Mouse (Mus musculus) layer of hippocampus, adult 2 months (tissue): ENCODE data around the gene Elf5. TPM values are rescaled to one million over a fixed set of nuclear protein-coding genes. Genes with fewer than 3 reads are reported as not detected.

Experiments
- DNase-seq, 2 experiments: peaks; one replicate each; pipeline ENCODE4 v3.0.0; 2022; ENCODE audit warnings: low spot score in 2 of 2
- H3K27ac ChIP-seq: fragments of 200-600 bp; 2 replicates; pipeline ENCODE4 v1.8.1; 2022
- H3K4me3 ChIP-seq: fragments of 200-600 bp; 2 replicates; pipeline ENCODE4 v1.8.1; 2022; ENCODE audit warnings: mild to moderate bottlenecking
- CTCF ChIP-seq: fragments of 200-600 bp; conservative IDR thresholded peaks from 2 replicates; pipeline ENCODE4 v1.8.1; 2022; ENCODE audit warnings: antibody characterized with exemption, mild to moderate bottlenecking, moderate library complexity
- total RNA-seq, 2 experiments: library from RNA; stranded (reverse); gene quantifications; 2 replicates each; pipeline ENCODE4 v1.2.3; 2021

The Elf5 gene
- total RNA-seq, 2 experiments from 2014 or later, result 1.1 to 1.4 TPM

GRCm38 (mm10) chr2:103415774-103416173 lies 4.3 kb downstream of the Elf5 start:
- no peak for TF ChIP-seq CTCF
- H3K4me3 ChIP-seq, result no peak overlapping the region

DNA sequence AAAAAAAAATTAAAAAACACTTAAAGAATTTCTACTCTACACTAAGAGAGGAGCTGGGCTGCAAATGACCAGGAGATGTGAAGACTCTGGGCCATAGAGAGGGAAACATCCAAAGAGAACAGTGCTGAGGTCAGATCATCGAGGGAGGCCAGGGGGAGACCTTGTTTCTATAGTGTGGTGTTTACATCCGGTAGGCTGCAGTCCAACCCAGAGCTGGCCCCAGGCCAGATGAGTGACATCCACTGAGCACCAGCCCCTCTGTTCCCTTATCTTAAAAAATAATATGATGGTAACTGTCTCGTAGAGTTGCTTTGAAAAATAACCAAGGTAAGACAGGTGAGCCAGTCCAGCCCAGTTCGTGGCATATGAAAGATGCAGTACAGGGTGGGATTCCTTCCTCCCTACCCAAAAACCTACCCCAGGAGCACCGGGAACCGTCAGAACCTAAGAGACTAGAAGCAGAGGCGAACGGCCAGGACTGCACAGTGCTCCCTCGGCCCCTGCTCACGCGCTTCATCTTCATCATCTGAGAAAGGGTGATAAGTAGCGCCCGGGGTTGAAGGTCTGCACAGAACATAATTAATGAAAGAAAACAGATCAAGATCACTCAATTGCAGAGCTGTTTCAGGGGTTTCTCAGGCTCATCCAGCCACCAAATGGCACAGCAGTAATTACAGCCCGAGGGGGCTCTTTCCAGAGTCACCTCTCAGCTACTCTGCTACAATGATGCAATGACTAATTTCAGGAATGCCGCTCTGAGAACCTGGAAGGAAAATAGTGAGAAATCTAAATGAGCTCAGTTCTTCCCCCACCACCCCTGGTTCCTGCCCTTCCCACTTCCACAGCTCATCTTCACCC lies 9.4 kb downstream of the Elf5 start:
- DNase-seq, result no peak
- no peak for TF ChIP-seq CTCF

More at GRCm38 (mm10) chr2:103415774-103416173, 4.3 kb downstream of the Elf5 start:
- no peak for DNase-seq
- no peak overlapping the region for H3K27ac ChIP-seq

DNA sequence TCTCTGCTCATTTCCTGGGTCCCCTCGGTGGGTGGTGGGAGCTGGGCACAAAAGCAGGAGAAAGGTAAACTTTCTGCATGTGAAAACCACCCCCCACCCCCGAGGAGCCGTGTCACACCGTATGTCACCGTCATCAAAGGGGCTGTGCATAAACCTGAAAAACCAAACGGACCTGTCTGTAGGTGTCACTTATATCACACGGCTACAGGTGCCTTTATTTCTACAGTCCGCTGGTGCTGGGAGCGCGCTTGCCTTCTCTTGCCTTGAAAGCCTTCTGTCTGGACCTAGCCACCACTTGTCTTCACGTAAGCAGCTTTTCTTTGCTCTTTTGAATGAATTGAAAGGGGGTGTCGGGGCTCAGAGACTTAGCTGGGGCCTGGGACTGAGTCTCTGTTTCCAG lies 12.4 kb downstream of the Elf5 start:
- H3K27ac ChIP-seq, result no peak overlapping the region
- H3K4me3 ChIP-seq, result no peak overlapping the region
- no peak for DNase-seq
- no peak for TF ChIP-seq CTCF

More for the DNA sequence above, 9.4 kb downstream of the Elf5 start:
- no peak overlapping the region for H3K27ac ChIP-seq
- H3K4me3 ChIP-seq, result no peak overlapping the region

DNA sequence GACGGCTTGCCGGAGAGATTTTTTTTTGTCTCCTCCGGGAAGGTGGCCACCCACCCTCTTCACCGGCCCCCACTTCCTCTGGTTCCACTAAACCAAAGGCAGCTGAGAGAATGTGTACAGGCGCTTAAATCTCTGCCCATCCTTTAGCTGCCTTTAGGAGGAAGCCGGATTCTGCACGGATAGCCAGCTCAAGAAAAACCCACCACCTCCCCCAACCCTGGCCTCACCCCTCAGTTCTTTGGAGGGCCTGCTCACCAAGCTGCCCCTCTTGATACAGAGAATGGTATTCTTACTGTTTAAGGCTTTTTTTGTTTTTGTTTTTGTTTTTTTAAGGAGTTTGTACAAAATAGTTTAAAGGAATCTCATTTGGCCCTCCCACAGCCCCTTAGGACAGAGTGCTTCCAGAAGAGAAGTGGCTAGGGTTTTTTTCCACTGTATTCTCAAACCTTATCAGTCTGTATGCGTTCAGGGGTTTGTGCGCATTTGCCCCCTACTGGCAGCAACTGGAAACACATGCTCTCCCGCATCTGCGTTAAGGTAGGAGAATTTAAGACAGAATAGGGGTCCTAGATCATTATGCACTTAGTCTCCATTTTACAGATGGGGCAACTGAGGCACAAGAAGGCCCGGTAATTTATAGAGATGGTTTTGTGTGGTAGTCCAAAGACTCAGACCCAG lies 13.0 kb downstream of the Elf5 start:
- no peak overlapping the region for H3K27ac ChIP-seq
- TF ChIP-seq CTCF, result peak; percentile 99
- no peak overlapping the region for H3K4me3 ChIP-seq
- peak; percentile 37 to 76 for DNase-seq

GRCm38 (mm10) chr2:103425456-103426063 lies 14.1 kb downstream of the Elf5 start:
- Histone ChIP-seq H3K27ac (no peak overlapping the region), H3K4me3 (no peak overlapping the region)
- DNase-seq, result no peak
- no peak for TF ChIP-seq CTCF

DNA sequence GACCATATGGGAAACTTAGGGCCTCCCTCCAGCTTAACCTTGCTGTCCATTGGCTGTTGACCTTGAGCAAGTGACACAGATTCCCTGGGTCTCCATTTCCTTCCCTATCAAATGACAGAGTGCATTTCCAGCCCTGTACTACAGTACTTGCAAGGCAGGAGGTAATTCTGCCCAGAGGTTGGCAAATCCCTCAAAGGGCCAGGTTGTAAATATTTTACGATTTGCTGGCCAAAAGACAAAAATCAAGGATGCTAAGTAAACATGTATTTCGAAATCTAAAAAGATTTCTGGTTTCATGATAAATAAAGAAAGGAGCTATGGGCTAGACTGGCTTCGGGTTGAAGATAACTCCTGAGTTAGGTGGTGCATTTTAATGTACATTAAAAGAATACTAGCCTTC lies 16.9 kb downstream of the Elf5 start:
- Histone ChIP-seq H3K4me3 (no peak overlapping the region), H3K27ac (no peak overlapping the region)
- TF ChIP-seq CTCF, result no peak
- DNase-seq, result no peak

GRCm38 (mm10) chr2:103430712-103431111 lies 19.2 kb downstream of the Elf5 start:
- no peak for TF ChIP-seq CTCF
- no peak overlapping the region for H3K4me3 ChIP-seq
- no peak overlapping the region for H3K27ac ChIP-seq
- no peak for DNase-seq

GRCm38 (mm10) chr2:103432695-103433275 lies 21.3 kb downstream of the Elf5 start:
- Histone ChIP-seq H3K27ac (no peak overlapping the region), H3K4me3 (no peak overlapping the region)
- TF ChIP-seq CTCF, result no peak
- DNase-seq, result no peak

DNA sequence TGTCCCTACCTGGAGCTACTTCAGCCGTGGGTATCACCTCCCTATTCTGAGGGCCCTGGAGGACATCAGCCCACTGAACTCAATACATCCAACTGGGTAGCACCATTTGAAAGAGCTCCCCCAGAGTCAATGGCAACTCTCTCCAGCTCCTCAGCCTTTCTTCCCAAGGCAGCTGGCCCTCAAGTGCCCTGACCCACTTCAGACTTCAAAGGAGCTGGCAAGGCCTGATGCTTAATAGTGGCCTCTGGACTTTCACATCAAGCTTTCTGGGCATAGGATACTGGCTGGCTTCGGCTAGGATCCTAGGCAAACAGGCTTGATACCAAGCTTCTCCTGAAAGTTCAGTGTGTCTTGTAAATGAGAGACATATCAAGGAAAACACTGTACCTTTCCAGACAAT lies 23.6 kb downstream of the Elf5 start:
- Histone ChIP-seq H3K4me3 (no peak overlapping the region), H3K27ac (peak overlapping the region; percentile 55)
- TF ChIP-seq CTCF, result no peak
- peak in 1 of 2 experiments; percentile 23 for DNase-seq

DNA sequence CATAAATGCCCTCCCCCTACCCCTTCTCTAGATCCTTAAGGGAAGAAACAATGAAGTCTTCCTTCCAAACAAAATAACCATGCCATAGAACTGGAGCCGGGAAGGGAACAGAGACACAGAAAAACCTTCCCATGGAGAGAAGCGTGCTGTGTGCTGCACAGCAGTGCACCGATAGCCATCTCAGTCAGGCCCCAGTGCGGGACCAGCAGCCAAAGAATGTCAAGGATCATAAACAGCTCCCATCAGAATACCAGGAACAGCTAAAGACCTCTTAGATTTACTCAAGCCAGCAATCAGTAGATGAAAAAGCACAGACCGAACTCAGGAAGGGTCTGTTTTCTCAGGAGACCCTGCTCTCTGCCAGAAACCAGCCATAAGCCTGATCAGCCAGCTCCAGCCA lies 25.0 kb downstream of the Elf5 start:
- no peak for TF ChIP-seq CTCF
- no peak for DNase-seq
- H3K27ac ChIP-seq, result no peak overlapping the region
- H3K4me3 ChIP-seq, result no peak overlapping the region

- DNase-seq, result no peak
- Histone ChIP-seq H3K27ac (0 out of 2 replicates have a peak overlapping the region, but pooled peaks have one; percentile 1), H3K4me3 (no peak overlapping the region)
- no peak for TF ChIP-seq CTCF
Observed at GRCm38 (mm10) chr2:103439071-103439622, 27.7 kb downstream of the Elf5 start.

- peak; percentile 93 for TF ChIP-seq CTCF
- H3K4me3 ChIP-seq, result no peak overlapping the region
- 0 out of 2 replicates have a peak overlapping the region, but pooled peaks have one; percentile 1 for H3K27ac ChIP-seq
- peak; percentile 71 to 81 for DNase-seq
Observed at GRCm38 (mm10) chr2:103439710-103440109, 28.2 kb downstream of the Elf5 start.
